Mouse (Mus musculus): ENCODE results near the gene Alad. TPM values are rescaled to one million over a fixed set of nuclear protein-coding genes. Genes with fewer than 3 reads are reported as not detected.

Gene Alad
- polyA plus RNA-seq, 1 experiment from 2014 or later = 69.2 TPM

- Histone ChIP-seq H3K9ac (replicated peaks) (no peak overlapping the region), H3K4me3 (replicated peaks) (no peak overlapping the region)
- 95% methylated on average over 8 of the region's 8 CpGs for WGBS
These were observed 2.7 kb downstream of the Alad start for GRCm38 (mm10) chr4:62517046-62517445.

GRCm38 (mm10) chr4:62516579-62516978, 3.1 kb downstream of the Alad start:
- 81% methylated on average over 1 of the region's 1 CpGs for WGBS
- Histone ChIP-seq H3K27ac (replicated peaks) (0 out of 2 replicates have a peak overlapping the region, but pooled peaks have one; percentile 41), H3K9me3 (replicated peaks) (no peaks in the 10 kb centered on the region), H3K4me3 (replicated peaks) (no peak overlapping the region), H3K27me3 (replicated peaks) (no peaks in the 10 kb centered on the region), H3K4me2 (no peak overlapping the region), H3K9ac (replicated peaks) (no peak overlapping the region), H3K36me3 (peaks cover 24% of the 10 kb centered on the region), H3K4me1 (peaks cover 30% of the 10 kb centered on the region)
- ATAC-seq (ENCODE audit: low FRiP score) = no peak

More at GRCm38 (mm10) chr4:62517046-62517445, 2.7 kb downstream of the Alad start:
- Histone ChIP-seq H3K36me3 (peaks cover 19% of the 10 kb centered on the region), H3K27ac (replicated peaks) (no peak overlapping the region), H3K4me1 (peaks cover 30% of the 10 kb centered on the region), H3K9me3 (replicated peaks) (no peaks in the 10 kb centered on the region), H3K4me2 (no peak overlapping the region), H3K27me3 (replicated peaks) (no peaks in the 10 kb centered on the region)
- no peak for ATAC-seq (ENCODE audit: low FRiP score)

- no peaks in the 10 kb centered on the region for H3K27me3 ChIP-seq (replicated peaks)
- WGBS = 49% methylated on average over 2 of the region's 2 CpGs
- peaks cover 29% of the 10 kb centered on the region for H3K36me3 ChIP-seq
- no peak overlapping the region for H3K27ac ChIP-seq (replicated peaks)
- no peak overlapping the region for H3K4me3 ChIP-seq (replicated peaks)
- H3K4me2 ChIP-seq = no peak overlapping the region
- no peaks in the 10 kb centered on the region for H3K9me3 ChIP-seq (replicated peaks)
- no peak overlapping the region for H3K9ac ChIP-seq (replicated peaks)
- peaks cover 30% of the 10 kb centered on the region for H3K4me1 ChIP-seq
- ATAC-seq (ENCODE audit: low FRiP score) = no peak
These were observed 3.6 kb downstream of the Alad start for GRCm38 (mm10) chr4:62516079-62516478.

- H3K27ac ChIP-seq (replicated peaks) = no peak overlapping the region
- 80% methylated on average over 3 of the region's 3 CpGs for WGBS
- peaks cover 28% of the 10 kb centered on the region for H3K4me1 ChIP-seq
- H3K27me3 ChIP-seq (replicated peaks) = no peaks in the 10 kb centered on the region
- H3K36me3 ChIP-seq = peaks cover 34% of the 10 kb centered on the region
- no peak overlapping the region for H3K9ac ChIP-seq (replicated peaks)
- no peak for ATAC-seq (ENCODE audit: low FRiP score)
- H3K4me2 ChIP-seq = no peak overlapping the region
- no peaks in the 10 kb centered on the region for H3K9me3 ChIP-seq (replicated peaks)
- H3K4me3 ChIP-seq (replicated peaks) = no peak overlapping the region
These were observed 4.2 kb downstream of the Alad start for GRCm38 (mm10) chr4:62515490-62515889.

DNA sequence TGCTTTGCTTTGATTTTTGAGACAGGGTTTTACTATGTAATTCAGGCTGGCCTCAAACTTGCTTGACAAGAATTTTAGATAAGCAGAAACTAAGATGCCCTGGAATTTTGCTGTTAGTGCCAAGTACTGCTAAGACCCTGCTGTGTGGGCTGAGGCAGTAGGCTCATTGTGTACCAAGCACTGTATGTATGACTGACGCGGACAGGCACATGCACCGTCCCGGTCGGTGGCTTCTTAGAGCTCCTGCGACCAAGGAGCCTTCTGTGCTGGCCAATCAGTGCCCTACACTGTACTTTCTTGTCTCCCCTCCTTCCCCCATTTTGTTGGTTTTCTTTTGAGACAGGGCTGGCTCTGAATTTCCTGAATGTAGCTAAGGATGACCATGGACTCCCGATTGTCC, 4.7 kb downstream of the Alad start:
- Histone ChIP-seq H3K9ac (replicated peaks) (no peak overlapping the region), H3K27ac (replicated peaks) (no peak overlapping the region), H3K4me1 (peaks cover 24% of the 10 kb centered on the region), H3K4me3 (replicated peaks) (no peak overlapping the region), H3K4me2 (no peak overlapping the region), H3K36me3 (peaks cover 39% of the 10 kb centered on the region), H3K27me3 (replicated peaks) (no peaks in the 10 kb centered on the region), H3K9me3 (replicated peaks) (no peaks in the 10 kb centered on the region)
- no peak for ATAC-seq (ENCODE audit: low FRiP score)
- WGBS = 86% methylated on average over 7 of the region's 7 CpGs

DNA sequence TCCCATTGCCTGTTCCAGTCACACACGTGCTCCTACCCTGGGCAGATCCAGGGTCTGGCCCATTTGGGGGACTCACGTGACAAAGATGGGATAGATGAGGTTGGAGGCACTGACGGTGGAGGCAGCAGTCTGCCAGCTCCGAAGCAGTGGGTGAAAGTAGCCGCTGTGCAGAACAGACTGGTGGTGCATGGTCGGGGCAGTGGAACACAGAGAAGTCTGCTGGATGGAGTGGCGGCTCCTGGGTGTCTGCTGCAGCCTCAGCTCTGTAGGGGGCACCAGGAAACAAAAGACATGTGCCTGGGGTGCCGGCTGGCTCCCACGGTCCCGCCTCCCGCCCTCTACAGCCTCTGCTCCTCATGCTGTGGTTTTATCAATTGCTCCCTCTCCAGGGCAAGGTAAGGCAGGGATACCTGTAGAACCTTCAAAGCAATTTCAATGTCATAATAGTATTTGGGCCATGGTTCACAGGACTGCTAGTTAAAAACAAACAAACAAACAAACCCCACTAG, 5.7 kb downstream of the Alad start:
- H3K9me3 ChIP-seq (replicated peaks) = no peaks in the 10 kb centered on the region
- no peak overlapping the region for H3K27ac ChIP-seq (replicated peaks)
- H3K27me3 ChIP-seq (replicated peaks) = no peaks in the 10 kb centered on the region
- H3K9ac ChIP-seq (replicated peaks) = no peak overlapping the region
- WGBS = 50% methylated on average over 11 of the region's 11 CpGs
- H3K4me2 ChIP-seq = no peak overlapping the region
- ATAC-seq (ENCODE audit: low FRiP score) = no peak
- peaks cover 49% of the 10 kb centered on the region for H3K36me3 ChIP-seq
- no peak overlapping the region for H3K4me3 ChIP-seq (replicated peaks)
- H3K4me1 ChIP-seq = peaks cover 22% of the 10 kb centered on the region

GRCm38 (mm10) chr4:62509946-62510345, 9.8 kb downstream of the Alad start:
- Histone ChIP-seq H3K9ac (replicated peaks) (no peak overlapping the region), H3K36me3 (peaks cover 66% of the 10 kb centered on the region), H3K9me3 (replicated peaks) (no peaks in the 10 kb centered on the region), H3K4me1 (no peaks in the 10 kb centered on the region), H3K4me2 (no peak overlapping the region), H3K4me3 (replicated peaks) (no peak overlapping the region), H3K27me3 (replicated peaks) (no peaks in the 10 kb centered on the region), H3K27ac (replicated peaks) (no peak overlapping the region)
- no peak for ATAC-seq (ENCODE audit: low FRiP score)
- 94% methylated on average over 11 of the region's 11 CpGs for WGBS

DNA sequence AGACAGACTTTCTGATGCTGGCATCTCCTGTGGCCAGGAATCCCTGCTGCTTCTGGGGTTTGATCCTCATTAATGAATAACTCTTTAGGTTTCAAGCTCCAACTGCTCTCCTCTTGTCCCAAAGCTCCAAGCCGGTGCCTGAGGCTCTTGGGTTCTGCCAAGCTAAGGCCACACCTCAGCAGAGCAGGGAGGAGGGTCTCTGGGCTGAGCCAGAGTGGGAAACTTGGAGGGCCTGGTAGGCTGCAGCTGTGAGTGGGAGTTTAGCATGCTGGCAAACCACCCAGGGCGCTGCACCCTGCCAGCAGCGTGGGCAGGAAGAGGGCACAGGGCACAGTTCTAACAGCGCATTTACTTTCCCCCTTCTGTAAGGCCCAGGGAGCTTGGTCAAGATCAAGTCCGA, 10.9 kb downstream of the Alad start:
- peaks cover 64% of the 10 kb centered on the region for H3K36me3 ChIP-seq
- H3K4me1 ChIP-seq = no peaks in the 10 kb centered on the region
- no peaks in the 10 kb centered on the region for H3K27me3 ChIP-seq (replicated peaks)
- ATAC-seq (ENCODE audit: low FRiP score) = no peak
- H3K4me2 ChIP-seq = no peak overlapping the region
- no peaks in the 10 kb centered on the region for H3K9me3 ChIP-seq (replicated peaks)
- no peak overlapping the region for H3K27ac ChIP-seq (replicated peaks)
- no peak overlapping the region for H3K9ac ChIP-seq (replicated peaks)
- WGBS = 96% methylated on average over 5 of the region's 5 CpGs
- H3K4me3 ChIP-seq (replicated peaks) = no peak overlapping the region

DNA sequence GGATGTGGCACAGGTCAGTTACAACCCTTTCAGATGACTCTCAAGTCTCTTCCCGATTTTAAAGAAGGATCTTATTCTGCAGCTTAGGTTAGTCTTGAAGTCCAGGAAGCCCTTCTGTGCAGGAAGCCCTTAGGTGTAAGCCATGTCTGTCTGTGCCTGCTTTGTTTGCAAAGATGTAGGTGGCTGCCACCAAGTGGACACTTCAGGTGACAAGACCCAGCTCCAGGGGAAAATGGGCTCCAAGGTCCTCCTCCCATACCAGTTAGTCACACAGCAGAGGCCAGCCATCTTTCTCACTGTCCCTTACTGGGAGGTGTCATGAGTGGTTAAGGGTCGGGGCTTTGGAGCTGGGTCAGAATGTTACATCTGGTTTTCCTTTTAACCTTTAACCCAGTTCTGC, 12.9 kb downstream of the Alad start:
- WGBS = 77% methylated on average over 2 of the region's 2 CpGs
- no peak overlapping the region for H3K4me3 ChIP-seq (replicated peaks)
- no peak overlapping the region for H3K27ac ChIP-seq (replicated peaks)
- no peak overlapping the region for H3K9ac ChIP-seq (replicated peaks)
- H3K4me1 ChIP-seq = peaks cover 4% of the 10 kb centered on the region; the same call in 1 of the 2 replicates
- peaks cover 45% of the 10 kb centered on the region for H3K36me3 ChIP-seq
- H3K4me2 ChIP-seq = no peak overlapping the region
- H3K27me3 ChIP-seq (replicated peaks) = no peaks in the 10 kb centered on the region
- no peaks in the 10 kb centered on the region for H3K9me3 ChIP-seq (replicated peaks)
- ATAC-seq (ENCODE audit: low FRiP score) = no peak

DNA sequence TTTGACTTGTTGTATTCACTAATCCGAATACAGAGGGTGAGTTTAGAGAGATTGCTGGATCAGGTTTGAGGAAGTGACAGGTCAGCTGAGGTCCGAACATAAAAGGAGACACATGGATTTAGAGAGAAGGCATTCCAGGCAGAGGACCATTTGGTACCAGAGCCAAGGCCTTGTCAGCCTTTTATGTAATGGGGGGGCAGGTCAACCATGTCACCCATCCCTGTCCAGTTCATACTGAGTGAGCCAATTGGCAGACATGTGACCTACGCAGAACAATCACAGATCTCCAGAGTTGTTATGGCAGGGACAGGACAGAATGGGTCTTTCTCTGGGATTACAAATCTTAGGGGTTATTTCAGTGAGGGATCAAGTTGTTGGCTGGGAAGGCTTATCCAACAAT, 13.7 kb downstream of the Alad start:
- H3K9me3 ChIP-seq (replicated peaks) = no peaks in the 10 kb centered on the region
- H3K9ac ChIP-seq (replicated peaks) = no peak overlapping the region
- no peak overlapping the region for H3K4me3 ChIP-seq (replicated peaks)
- ATAC-seq (ENCODE audit: low FRiP score) = no peak
- no peak overlapping the region for H3K27ac ChIP-seq (replicated peaks)
- peaks cover 37% of the 10 kb centered on the region for H3K36me3 ChIP-seq
- H3K4me1 ChIP-seq = peaks cover 11% of the 10 kb centered on the region
- H3K27me3 ChIP-seq (replicated peaks) = no peaks in the 10 kb centered on the region
- H3K4me2 ChIP-seq = no peak overlapping the region
- WGBS = 93% methylated on average over 3 of the region's 3 CpGs

GRCm38 (mm10) chr4:62503374-62503970, 16.2 kb downstream of the Alad start, which contains the start of gene Hdhd3:
Gene Hdhd3 (minus strand): TSS chr4:62503467.
- H3K27ac ChIP-seq (replicated peaks) = peak within 1 kb of the TSS; percentile 78
- no peaks in the 10 kb centered on the region for H3K27me3 ChIP-seq (replicated peaks)
- peak within 1 kb of the TSS; percentile 77 for H3K9ac ChIP-seq (replicated peaks)
- ATAC-seq (ENCODE audit: low FRiP score) = no peak
- WGBS = 90% methylated on average over 3 of the region's 3 CpGs
- H3K9me3 ChIP-seq (replicated peaks) = no peaks in the 10 kb centered on the region
- peak within 1 kb of the TSS; percentile 78 for H3K4me2 ChIP-seq
- H3K36me3 ChIP-seq = peaks cover 26% of the 10 kb centered on the region
- peaks cover 13% of the 10 kb centered on the region for H3K4me1 ChIP-seq
- H3K4me3 ChIP-seq (replicated peaks) = peak within 1 kb of the TSS; percentile 77

DNA sequence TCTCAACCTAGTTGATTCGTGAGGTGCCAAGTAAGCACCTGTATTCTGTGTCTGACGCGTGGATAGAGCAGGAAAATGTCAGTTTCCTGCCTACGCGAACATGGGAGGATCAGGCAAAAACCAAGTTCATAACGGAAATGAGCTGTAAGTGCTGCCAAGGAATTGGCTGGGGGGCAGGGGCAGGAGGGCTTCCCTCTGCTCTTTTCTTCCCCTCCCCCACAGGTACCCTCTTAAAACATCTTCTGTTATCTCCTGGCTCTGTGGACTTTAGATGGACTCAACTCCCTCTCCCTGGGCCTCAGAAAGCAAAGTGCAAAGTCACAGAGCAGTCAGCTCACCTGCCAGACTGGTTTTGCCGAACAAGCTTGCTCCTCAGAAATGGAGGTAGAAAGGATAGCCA, 16.7 kb downstream of the Alad start:
- no peaks in the 10 kb centered on the region for H3K9me3 ChIP-seq (replicated peaks)
- H3K4me2 ChIP-seq = no peak overlapping the region
- WGBS = 85% methylated on average over 7 of the region's 7 CpGs
- no peak overlapping the region for H3K4me3 ChIP-seq (replicated peaks)
- no peak overlapping the region for H3K9ac ChIP-seq (replicated peaks)
- peaks cover 25% of the 10 kb centered on the region for H3K36me3 ChIP-seq
- no peak overlapping the region for H3K27ac ChIP-seq (replicated peaks)
- ATAC-seq (ENCODE audit: low FRiP score) = no peak
- H3K27me3 ChIP-seq (replicated peaks) = no peaks in the 10 kb centered on the region
- H3K4me1 ChIP-seq = peaks cover 13% of the 10 kb centered on the region

All from neural tube, embryonic 15.5 days (tissue).